Mouse (Mus musculus): Measurements from ENCODE around the gene Ndufaf2. TPM values are rescaled to one million over a fixed set of nuclear protein-coding genes. Genes with fewer than 3 reads are reported as not detected.

Gene Ndufaf2
- total and polyA plus RNA-seq, 2 experiments from 2014 or later: 14.8 to 72.0 TPM

DNA sequence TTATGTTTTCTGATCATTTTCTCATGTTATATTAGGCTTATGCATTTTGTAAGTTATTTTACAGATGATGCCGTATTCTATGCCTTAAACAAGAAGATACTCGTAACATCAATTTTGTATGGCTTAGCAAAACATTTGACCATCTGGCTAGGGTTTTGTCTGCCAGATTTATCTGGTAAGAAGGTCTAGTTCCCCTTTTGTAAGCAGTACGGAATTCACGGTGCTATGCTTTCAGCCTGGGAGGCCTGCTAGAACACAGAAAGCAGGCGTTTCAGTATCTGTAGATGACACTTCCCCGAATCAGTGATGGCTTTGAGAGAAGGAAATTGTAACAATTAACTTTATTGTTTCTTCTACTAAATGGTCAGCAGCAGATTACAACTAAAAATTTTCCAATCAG lies 80.9 kb downstream of the Ndufaf2 start:
- Histone ChIP-seq H3K4me2 (ENCODE audit: low read depth, low read length, poor library complexity, severe bottlenecking) (no peak overlapping the region), H3K4me3 (ENCODE audit: low read depth, low read length) (no peak overlapping the region), H3K27ac (ENCODE audit: low read depth, low read length) (no peak overlapping the region), H3K27me3 (ENCODE audit: insufficient read depth, low read length) (no peaks in the 10 kb centered on the region), H3K4me1 (ENCODE audit: insufficient read depth, low read length) (no peaks in the 10 kb centered on the region), H3K36me3 (ENCODE audit: insufficient read depth, low read length) (no peaks in the 10 kb centered on the region), H3K9me3 (ENCODE audit: low read length) (no peaks in the 10 kb centered on the region), H3K9ac (replicated peaks; ENCODE audit: low read length, poor library complexity, severe bottlenecking) (no peak overlapping the region)
- ATAC-seq (ENCODE audit: low FRiP score) (no peak), DNase-seq (ENCODE audit: low spot score) (no peak)
- WGBS: 83% methylated on average over 6 of the region's 6 CpGs
- no peak for TF ChIP-seq CTCF (IDR thresholded peaks at IDR 0.05)

GRCm38 (mm10) chr13:108070171-108070570 lies 88.3 kb downstream of the Ndufaf2 start:
- Histone ChIP-seq H3K4me3 (ENCODE audit: low read depth, low read length) (no peak overlapping the region), H3K4me2 (ENCODE audit: low read depth, low read length, poor library complexity, severe bottlenecking) (no peak overlapping the region), H3K27ac (ENCODE audit: low read depth, low read length) (no peak overlapping the region), H3K36me3 (ENCODE audit: insufficient read depth, low read length) (no peaks in the 10 kb centered on the region), H3K9me3 (ENCODE audit: low read length) (no peaks in the 10 kb centered on the region), H3K27me3 (ENCODE audit: insufficient read depth, low read length) (no peaks in the 10 kb centered on the region), H3K4me1 (ENCODE audit: insufficient read depth, low read length) (no peaks in the 10 kb centered on the region), H3K9ac (replicated peaks; ENCODE audit: low read length, poor library complexity, severe bottlenecking) (no peak overlapping the region)
- ATAC-seq (ENCODE audit: low FRiP score) (no peak), DNase-seq (ENCODE audit: low spot score) (no peak)
- TF ChIP-seq CTCF (IDR thresholded peaks at IDR 0.05): no peak
- 95% methylated on average over 10 of the region's 10 CpGs for WGBS

DNA sequence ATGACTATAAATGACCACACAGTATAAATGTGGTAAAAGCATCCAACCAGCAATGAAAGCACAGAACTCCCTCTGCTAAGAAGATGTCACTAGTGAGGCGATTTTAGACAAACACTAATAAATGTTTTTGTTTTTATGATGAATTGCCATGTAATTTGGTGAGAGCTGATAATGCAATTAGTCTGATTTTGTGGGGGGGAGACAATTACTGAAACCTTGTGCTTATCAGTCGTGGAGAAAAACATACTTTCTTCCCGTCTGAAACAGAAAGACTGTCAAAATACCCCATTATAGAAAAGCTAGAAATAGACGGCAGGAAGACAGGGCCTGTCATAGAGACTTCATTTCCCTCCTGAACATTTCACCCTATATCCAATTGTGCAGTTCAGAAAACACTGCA lies 89.3 kb downstream of the Ndufaf2 start:
- H3K4me2 ChIP-seq (ENCODE audit: low read depth, low read length, poor library complexity, severe bottlenecking): no peak overlapping the region
- no peak overlapping the region for H3K9ac ChIP-seq (replicated peaks; ENCODE audit: low read length, poor library complexity, severe bottlenecking)
- ATAC-seq (ENCODE audit: low FRiP score) (no peak), DNase-seq (ENCODE audit: low spot score) (no peak)
- WGBS: 70% methylated on average over 4 of the region's 4 CpGs
- H3K9me3 ChIP-seq (ENCODE audit: low read length): no peaks in the 10 kb centered on the region
- no peak for TF ChIP-seq CTCF (IDR thresholded peaks at IDR 0.05)
- H3K36me3 ChIP-seq (ENCODE audit: insufficient read depth, low read length): no peaks in the 10 kb centered on the region
- H3K4me3 ChIP-seq (ENCODE audit: low read depth, low read length): no peak overlapping the region
- H3K27me3 ChIP-seq (ENCODE audit: insufficient read depth, low read length): no peaks in the 10 kb centered on the region
- H3K27ac ChIP-seq (ENCODE audit: low read depth, low read length): no peak overlapping the region
- H3K4me1 ChIP-seq (ENCODE audit: insufficient read depth, low read length): no peaks in the 10 kb centered on the region

- DNase-seq (ENCODE audit: low spot score): no peak
- no peaks in the 10 kb centered on the region for H3K27me3 ChIP-seq (ENCODE audit: insufficient read depth, low read length)
These were observed 92.4 kb downstream of the Ndufaf2 start for GRCm38 (mm10) chr13:108066021-108066420.

DNA sequence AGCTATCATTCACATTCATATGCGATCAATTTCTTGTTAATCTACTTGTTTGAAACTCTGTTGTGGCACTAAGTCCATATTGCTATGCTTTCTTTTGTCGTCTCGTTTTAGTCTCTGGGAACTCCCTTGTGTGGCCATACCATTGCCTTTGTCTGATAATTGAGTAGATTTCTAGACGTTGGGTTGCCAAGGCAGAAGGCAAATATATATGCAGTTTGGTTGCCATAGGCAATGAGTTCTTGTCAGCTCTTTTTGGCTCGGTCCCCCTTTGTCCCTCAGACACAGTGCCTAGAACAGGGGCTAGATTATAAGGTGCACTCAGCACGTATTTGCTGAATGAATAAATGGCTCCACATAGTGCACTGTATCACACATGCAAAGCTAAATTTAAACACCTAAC lies 94.1 kb downstream of the Ndufaf2 start:
- TF ChIP-seq CTCF (IDR thresholded peaks at IDR 0.05): no peak
- Histone ChIP-seq H3K4me1 (ENCODE audit: insufficient read depth, low read length) (no peaks in the 10 kb centered on the region), H3K27ac (ENCODE audit: low read depth, low read length) (no peak overlapping the region), H3K9me3 (ENCODE audit: low read length) (no peaks in the 10 kb centered on the region), H3K9ac (replicated peaks; ENCODE audit: low read length, poor library complexity, severe bottlenecking) (no peak overlapping the region), H3K36me3 (ENCODE audit: insufficient read depth, low read length) (no peaks in the 10 kb centered on the region), H3K4me3 (ENCODE audit: low read depth, low read length) (no peak overlapping the region), H3K4me2 (ENCODE audit: low read depth, low read length, poor library complexity, severe bottlenecking) (no peak overlapping the region), H3K27me3 (ENCODE audit: insufficient read depth, low read length) (no peaks in the 10 kb centered on the region)
- WGBS: 27% methylated on average over 6 of the region's 6 CpGs
- DNase-seq (ENCODE audit: low spot score) (no peak), ATAC-seq (ENCODE audit: low FRiP score) (no peak)

More at GRCm38 (mm10) chr13:108066021-108066420, 92.4 kb downstream of the Ndufaf2 start:
- Histone ChIP-seq H3K9ac (replicated peaks; ENCODE audit: low read length, poor library complexity, severe bottlenecking) (no peak overlapping the region), H3K4me3 (ENCODE audit: low read depth, low read length) (no peak overlapping the region), H3K9me3 (ENCODE audit: low read length) (no peaks in the 10 kb centered on the region), H3K4me1 (ENCODE audit: insufficient read depth, low read length) (no peaks in the 10 kb centered on the region), H3K36me3 (ENCODE audit: insufficient read depth, low read length) (no peaks in the 10 kb centered on the region), H3K4me2 (ENCODE audit: low read depth, low read length, poor library complexity, severe bottlenecking) (no peak overlapping the region), H3K27ac (ENCODE audit: low read depth, low read length) (no peak overlapping the region)
- 80% methylated on average over 2 of the region's 2 CpGs for WGBS
- no peak for TF ChIP-seq CTCF (IDR thresholded peaks at IDR 0.05)
- ATAC-seq (ENCODE audit: low FRiP score): no peak

- Histone ChIP-seq H3K4me3 (ENCODE audit: low read depth, low read length) (no peak overlapping the region), H3K9ac (replicated peaks; ENCODE audit: low read length, poor library complexity, severe bottlenecking) (no peak overlapping the region), H3K27me3 (ENCODE audit: insufficient read depth, low read length) (no peaks in the 10 kb centered on the region), H3K36me3 (ENCODE audit: insufficient read depth, low read length) (no peaks in the 10 kb centered on the region), H3K4me1 (ENCODE audit: insufficient read depth, low read length) (no peaks in the 10 kb centered on the region), H3K9me3 (ENCODE audit: low read length) (no peaks in the 10 kb centered on the region), H3K4me2 (ENCODE audit: low read depth, low read length, poor library complexity, severe bottlenecking) (no peak overlapping the region), H3K27ac (ENCODE audit: low read depth, low read length) (no peak overlapping the region)
- peak; percentile 9; the same call in 1 of the 2 replicates for TF ChIP-seq CTCF (IDR thresholded peaks at IDR 0.05)
- ATAC-seq (ENCODE audit: low FRiP score) (no peak), DNase-seq (ENCODE audit: low spot score) (no peak)
- 59% methylated on average over 11 of the region's 11 CpGs for WGBS
These were observed 94.9 kb downstream of the Ndufaf2 start for GRCm38 (mm10) chr13:108063374-108064134.

Data from midbrain, postnatal 0 days (tissue).